Mouse (Mus musculus) megakaryocyte, embryonic 14.5 days (primary cell): ENCODE data around the gene Mn1.

ENCODE experiments used
- FLI1 ChIP-seq: IDR thresholded peaks from 2 replicates; pipeline ENCODE4 v1.6.1; 2012; ENCODE audit warnings: low read length, inconsistent platforms, mixed read lengths
- GATA1 ChIP-seq: IDR thresholded peaks from 3 replicates; pipeline ENCODE4 v1.6.1; 2012; ENCODE audit warnings: mixed read lengths, low read length, inconsistent platforms, borderline replicate concordance

DNA sequence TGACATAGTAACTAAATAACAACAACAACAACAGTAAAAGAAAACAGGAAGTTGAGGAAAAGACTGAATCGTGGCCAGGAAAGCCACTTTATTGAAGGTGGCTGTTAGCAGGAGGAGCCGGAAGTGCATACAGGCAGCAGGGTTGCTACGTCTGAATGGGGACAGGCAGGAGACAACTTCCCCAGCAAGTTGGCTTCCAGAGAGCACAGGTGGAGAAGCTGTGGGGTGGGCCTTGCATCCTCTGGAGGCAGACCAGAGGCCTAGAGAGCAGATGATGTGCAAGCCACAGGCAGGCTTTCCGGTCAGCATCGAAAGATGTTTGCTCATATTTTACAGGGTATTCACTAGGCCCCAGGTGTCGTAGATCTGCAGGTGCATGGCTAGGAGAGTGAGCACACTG, 88.7 kb downstream of the Mn1 start:
- TF ChIP-seq GATA1 (no peak), FLI1 (no peak)
